Mouse (Mus musculus): ENCODE data around the gene Atg4a-ps. TPM values are rescaled to one million over a fixed set of nuclear protein-coding genes. Genes with fewer than 3 reads are reported as not detected.

The Atg4a-ps gene
- polyA plus RNA-seq, 1 experiment = not detected

- no peaks in the 10 kb centered on the region; the same call in 1 of the 2 replicates for H3K4me1 ChIP-seq (ENCODE audit: control insufficient read depth, insufficient read depth, low read length)
- TF ChIP-seq POLR2A (IDR thresholded peaks at IDR 0.05; ENCODE audit: borderline replicate concordance, extremely low read depth, low read depth, low read length) (no peak), CTCF (IDR thresholded peaks at IDR 0.05; ENCODE audit: insufficient read depth, low read length) (no peak)
- no peak overlapping the region for H3K4me3 ChIP-seq (replicated peaks; ENCODE audit: extremely low read depth, low read depth, low read length)
- DNase-seq = no peak
- 81% methylated on average over 4 of the region's 4 CpGs for WGBS
Measured at GRCm38 (mm10) chr3:103615621-103616020, 30.2 kb downstream of the Atg4a-ps start.

GRCm38 (mm10) chr3:103612636-103613355 is 33.1 kb downstream of the Atg4a-ps start:
- H3K4me3 ChIP-seq (replicated peaks; ENCODE audit: extremely low read depth, low read depth, low read length) = no peak overlapping the region
- no peak for DNase-seq
- no peak for TF ChIP-seq POLR2A (IDR thresholded peaks at IDR 0.05; ENCODE audit: borderline replicate concordance, extremely low read depth, low read depth, low read length)
- TF ChIP-seq CTCF (IDR thresholded peaks at IDR 0.05; ENCODE audit: insufficient read depth, low read length) = no peak
- 61% methylated on average over 9 of the region's 9 CpGs for WGBS
- H3K4me1 ChIP-seq (ENCODE audit: control insufficient read depth, insufficient read depth, low read length) = no peaks in the 10 kb centered on the region

- Histone ChIP-seq H3K4me1 (ENCODE audit: control insufficient read depth, insufficient read depth, low read length) (no peaks in the 10 kb centered on the region), H3K4me3 (replicated peaks; ENCODE audit: extremely low read depth, low read depth, low read length) (no peak overlapping the region)
- no peak for DNase-seq
- TF ChIP-seq POLR2A (IDR thresholded peaks at IDR 0.05; ENCODE audit: borderline replicate concordance, extremely low read depth, low read depth, low read length) (no peak), CTCF (IDR thresholded peaks at IDR 0.05; ENCODE audit: insufficient read depth, low read length) (no peak)
- 92% methylated on average over 5 of the region's 5 CpGs for WGBS
Measured at GRCm38 (mm10) chr3:103610231-103610630, 35.6 kb downstream of the Atg4a-ps start.

- H3K4me1 ChIP-seq (ENCODE audit: control insufficient read depth, insufficient read depth, low read length) = no peaks in the 10 kb centered on the region
- no peak for TF ChIP-seq CTCF (IDR thresholded peaks at IDR 0.05; ENCODE audit: insufficient read depth, low read length)
- TF ChIP-seq POLR2A (IDR thresholded peaks at IDR 0.05; ENCODE audit: borderline replicate concordance, extremely low read depth, low read depth, low read length) = no peak
- no peak for DNase-seq
- no peak overlapping the region for H3K4me3 ChIP-seq (replicated peaks; ENCODE audit: extremely low read depth, low read depth, low read length)
- WGBS = 78% methylated on average over 13 of the region's 13 CpGs
Measured at GRCm38 (mm10) chr3:103606660-103607595, 38.9 kb downstream of the Atg4a-ps start.

GRCm38 (mm10) chr3:103606045-103606597 is 39.7 kb downstream of the Atg4a-ps start:
- no peaks in the 10 kb centered on the region for H3K4me1 ChIP-seq (ENCODE audit: control insufficient read depth, insufficient read depth, low read length)
- WGBS = 79% methylated on average over 6 of the region's 6 CpGs
- DNase-seq = no peak
- no peak for TF ChIP-seq CTCF (IDR thresholded peaks at IDR 0.05; ENCODE audit: insufficient read depth, low read length)
- TF ChIP-seq POLR2A (IDR thresholded peaks at IDR 0.05; ENCODE audit: borderline replicate concordance, extremely low read depth, low read depth, low read length) = no peak
- H3K4me3 ChIP-seq (replicated peaks; ENCODE audit: extremely low read depth, low read depth, low read length) = no peak overlapping the region

GRCm38 (mm10) chr3:103601561-103601960 is 44.3 kb downstream of the Atg4a-ps start:
- H3K4me1 ChIP-seq (ENCODE audit: control insufficient read depth, insufficient read depth, low read length) = no peaks in the 10 kb centered on the region
- H3K4me3 ChIP-seq (replicated peaks; ENCODE audit: extremely low read depth, low read depth, low read length) = no peak overlapping the region
- 82% methylated on average over 1 of the region's 1 CpGs for WGBS
- DNase-seq = no peak
- TF ChIP-seq CTCF (IDR thresholded peaks at IDR 0.05; ENCODE audit: insufficient read depth, low read length) (no peak), POLR2A (IDR thresholded peaks at IDR 0.05; ENCODE audit: borderline replicate concordance, extremely low read depth, low read depth, low read length) (no peak)

- Histone ChIP-seq H3K4me3 (replicated peaks; ENCODE audit: extremely low read depth, low read depth, low read length) (no peak overlapping the region), H3K4me1 (ENCODE audit: control insufficient read depth, insufficient read depth, low read length) (no peaks in the 10 kb centered on the region)
- TF ChIP-seq POLR2A (IDR thresholded peaks at IDR 0.05; ENCODE audit: borderline replicate concordance, extremely low read depth, low read depth, low read length) = no peak
- TF ChIP-seq CTCF (IDR thresholded peaks at IDR 0.05; ENCODE audit: insufficient read depth, low read length) = no peak
- 48% methylated on average over 7 of the region's 7 CpGs for WGBS
- DNase-seq = no peak
Measured at GRCm38 (mm10) chr3:103601011-103601410, 44.9 kb downstream of the Atg4a-ps start.

GRCm38 (mm10) chr3:103597586-103597985 is 48.3 kb downstream of the Atg4a-ps start:
- Histone ChIP-seq H3K4me3 (replicated peaks; ENCODE audit: extremely low read depth, low read depth, low read length) (no peak overlapping the region), H3K4me1 (ENCODE audit: control insufficient read depth, insufficient read depth, low read length) (peaks cover 5% of the 10 kb centered on the region)
- WGBS = 83% methylated on average over 4 of the region's 4 CpGs
- no peak for DNase-seq
- TF ChIP-seq POLR2A (IDR thresholded peaks at IDR 0.05; ENCODE audit: borderline replicate concordance, extremely low read depth, low read depth, low read length) (no peak), CTCF (IDR thresholded peaks at IDR 0.05; ENCODE audit: insufficient read depth, low read length) (no peak)

- DNase-seq = no peak
- TF ChIP-seq CTCF (IDR thresholded peaks at IDR 0.05; ENCODE audit: insufficient read depth, low read length) (no peak), POLR2A (IDR thresholded peaks at IDR 0.05; ENCODE audit: borderline replicate concordance, extremely low read depth, low read depth, low read length) (no peak)
- WGBS = 61% methylated on average over 7 of the region's 7 CpGs
- Histone ChIP-seq H3K4me1 (ENCODE audit: control insufficient read depth, insufficient read depth, low read length) (peaks cover 5% of the 10 kb centered on the region), H3K4me3 (replicated peaks; ENCODE audit: extremely low read depth, low read depth, low read length) (no peak overlapping the region)
Measured at GRCm38 (mm10) chr3:103595271-103595810, 50.5 kb downstream of the Atg4a-ps start.

Other genes with a start within 250 kb of the Atg4a-ps start
- 0.63 and 1.1 TPM in 2 replicates for gene Syt6, start 70.8 kb downstream of the Atg4a-ps start, polyA plus RNA-seq (2012; rRNA removed)
- gene Olfml3, start 91.9 kb upstream of the Atg4a-ps start, polyA plus RNA-seq (2012; rRNA removed) = 56.3 and 80.9 TPM in 2 replicates
- not detected in 2 replicates for gene Gm10964, start 93.3 kb upstream of the Atg4a-ps start, polyA plus RNA-seq (2012; rRNA removed)
- 105 and 143 TPM in 2 replicates for gene Hipk1, start 145.5 kb upstream of the Atg4a-ps start, polyA plus RNA-seq (2012; rRNA removed)
- gene Dclre1b, start 163.4 kb upstream of the Atg4a-ps start, polyA plus RNA-seq (2012; rRNA removed) = 13.5 and 14.0 TPM in 2 replicates
- 8.2 and 12.1 TPM in 2 replicates for gene Ap4b1, start 163.5 kb upstream of the Atg4a-ps start, polyA plus RNA-seq (2012; rRNA removed)
- gene Gm43064, start 163.5 kb upstream of the Atg4a-ps start, polyA plus RNA-seq (2012; rRNA removed) = 0.14 TPM in 1 of 2 replicates, not detected in the other
- not detected in 2 replicates for gene Bcl2l15, start 186.5 kb upstream of the Atg4a-ps start, polyA plus RNA-seq (2012; rRNA removed)
- gene Ptpn22, start 213.7 kb upstream of the Atg4a-ps start, polyA plus RNA-seq (2012; rRNA removed) = 2.5 and 2.7 TPM in 2 replicates